Mouse (Mus musculus) embryonic facial prominence, embryonic 12.5 days (tissue): ENCODE data around the gene Art4. TPM values are rescaled to one million over a fixed set of nuclear protein-coding genes. Genes with fewer than 3 reads are reported as not detected.

Experiments used
- ATAC-seq: fragments of 200-750 bp; cut with Nextera tagmentation; 2 replicates; pipeline ENCODE4 v1.8.0; 2017; ENCODE audit not compliant: insufficient number of reproducible peaks, insufficient read depth, low FRiP score, low TSS enrichment
- H3K27ac ChIP-seq: fragments of 300-500 bp; sonication (generic); 2 replicates; pipeline ENCODE4 v1.5.1; 2016; ENCODE audit warnings: mild to moderate bottlenecking
- H3K27me3 ChIP-seq: fragments of 300-500 bp; sonication (generic); 2 replicates; pipeline ENCODE4 v1.6.1; 2016; ENCODE audit warnings: mild to moderate bottlenecking, moderate library complexity
- H3K36me3 ChIP-seq: fragments of 300-500 bp; sonication (generic); 2 replicates; pipeline ENCODE4 v1.6.1; 2016; ENCODE audit warnings: mild to moderate bottlenecking
- H3K4me1 ChIP-seq: fragments of 300-500 bp; sonication (generic); 2 replicates; pipeline ENCODE4 v1.6.1; 2016
- H3K4me2 ChIP-seq: fragments of 300-500 bp; sonication (generic); replicated peaks from 2 replicates; pipeline ENCODE4 v1.6.1; 2016; ENCODE audit warnings: mild to moderate bottlenecking, moderate library complexity
- H3K4me3 ChIP-seq: fragments of 300-500 bp; sonication (generic); 2 replicates; pipeline ENCODE4 v1.5.1; 2016; ENCODE audit warnings: mild to moderate bottlenecking
- H3K9ac ChIP-seq: fragments of 300-500 bp; sonication (generic); 2 replicates; pipeline ENCODE4 v1.6.1; 2016; ENCODE audit warnings: mild to moderate bottlenecking, moderate library complexity
- H3K9me3 ChIP-seq: fragments of 300-500 bp; sonication (generic); 2 replicates; pipeline ENCODE4 v1.6.1; 2016; ENCODE audit warnings: mild to moderate bottlenecking, moderate library complexity
- WGBS: fragments of 180-500 bp; shearing (Covaris S2); methylation state at CpG from one replicate; pipeline ENCODE4 v1.1.7; 2016; 5-methylcytosine and 5-hydroxymethylcytosine counted together
- polyA plus RNA-seq: library from polyadenylated mRNA; unstranded; fragments of >200 nt; fragmentation: Nextera tagmentation; extraction: Ambion mirVana; gene quantifications from 2 replicates; pipeline ENCODE4 v1.2.1, GENCODE M21; 2016

The Art4 gene
- polyA plus RNA-seq, 1 experiment from 2014 or later, result 1.6 TPM

- Histone ChIP-seq H3K27me3 (no peaks in the 10 kb centered on the region), H3K36me3 (no peaks in the 10 kb centered on the region), H3K4me3 (no peak overlapping the region), H3K27ac (no peak overlapping the region), H3K9me3 (no peaks in the 10 kb centered on the region), H3K9ac (no peak overlapping the region), H3K4me1 (peaks cover 4% of the 10 kb centered on the region), H3K4me2 (no peak overlapping the region)
- 39% methylated on average over 2 of the region's 2 CpGs for WGBS
- no peak for ATAC-seq
Measured at GRCm38 (mm10) chr6:136847790-136848189, 9.7 kb downstream of the Art4 start.

- 97% methylated on average over 3 of the region's 3 CpGs for WGBS
- Histone ChIP-seq H3K9ac (no peak overlapping the region), H3K27ac (no peak overlapping the region), H3K4me2 (no peak overlapping the region), H3K4me3 (no peak overlapping the region), H3K36me3 (no peaks in the 10 kb centered on the region), H3K9me3 (no peaks in the 10 kb centered on the region), H3K27me3 (no peaks in the 10 kb centered on the region), H3K4me1 (no peaks in the 10 kb centered on the region)
- no peak for ATAC-seq
Measured at GRCm38 (mm10) chr6:136847267-136847666, 10.3 kb downstream of the Art4 start.

GRCm38 (mm10) chr6:136845706-136846480 is 11.6 kb downstream of the Art4 start:
- Histone ChIP-seq H3K9ac (no peak overlapping the region), H3K9me3 (no peaks in the 10 kb centered on the region), H3K27me3 (no peaks in the 10 kb centered on the region), H3K4me3 (no peak overlapping the region), H3K36me3 (no peaks in the 10 kb centered on the region), H3K4me2 (no peak overlapping the region), H3K4me1 (no peaks in the 10 kb centered on the region), H3K27ac (no peak overlapping the region)
- no peak for ATAC-seq
- 60% methylated on average over 5 of the region's 5 CpGs for WGBS

- Histone ChIP-seq H3K27me3 (no peaks in the 10 kb centered on the region), H3K36me3 (no peaks in the 10 kb centered on the region), H3K9ac (no peak overlapping the region), H3K4me2 (no peak overlapping the region), H3K27ac (no peak overlapping the region), H3K4me3 (no peak overlapping the region), H3K4me1 (no peaks in the 10 kb centered on the region), H3K9me3 (no peaks in the 10 kb centered on the region)
- no peak for ATAC-seq
- 37% methylated on average over 2 of the region's 2 CpGs for WGBS
Measured at GRCm38 (mm10) chr6:136844903-136845302, 12.6 kb downstream of the Art4 start.

- Histone ChIP-seq H3K4me3 (no peak overlapping the region), H3K4me2 (no peak overlapping the region), H3K36me3 (no peaks in the 10 kb centered on the region), H3K9me3 (no peaks in the 10 kb centered on the region), H3K4me1 (no peaks in the 10 kb centered on the region), H3K27me3 (no peaks in the 10 kb centered on the region), H3K9ac (no peak overlapping the region), H3K27ac (no peak overlapping the region)
- no peak for ATAC-seq
- WGBS, result 77% methylated on average over 3 of the region's 3 CpGs
Measured at GRCm38 (mm10) chr6:136837323-136837722, 20.2 kb downstream of the Art4 start.

GRCm38 (mm10) chr6:136835352-136835751 is 22.2 kb downstream of the Art4 start, which contains the start of gene Smco3:
TSS of gene Smco3 (minus strand) at chr6:136835452.
- ATAC-seq, result no peak
- no peaks in the 10 kb centered on the region for H3K4me1 ChIP-seq
- no peaks in the 10 kb centered on the region for H3K27me3 ChIP-seq
- 43% methylated on average over 4 of the region's 4 CpGs for WGBS
- no peaks in the 10 kb centered on the region for H3K36me3 ChIP-seq
- H3K4me3 ChIP-seq, result no peak within 1 kb of the TSS
- no peak within 1 kb of the TSS for H3K27ac ChIP-seq
- H3K4me2 ChIP-seq, result no peak within 1 kb of the TSS
- no peaks in the 10 kb centered on the region for H3K9me3 ChIP-seq
- no peak within 1 kb of the TSS for H3K9ac ChIP-seq

- no peaks in the 10 kb centered on the region for H3K9me3 ChIP-seq
- 67% methylated on average over 5 of the region's 5 CpGs for WGBS
Measured at GRCm38 (mm10) chr6:136831712-136832111, 25.8 kb downstream of the Art4 start.

GRCm38 (mm10) chr6:136828681-136829080 is 28.9 kb downstream of the Art4 start:
- peak overlapping the region; percentile 38 for H3K9ac ChIP-seq
- peak overlapping the region; percentile 79 for H3K27ac ChIP-seq
- no peaks in the 10 kb centered on the region for H3K9me3 ChIP-seq
- H3K4me3 ChIP-seq, result peak overlapping the region; percentile 87
- 34% methylated on average over 4 of the region's 4 CpGs for WGBS
- H3K27me3 ChIP-seq, result no peaks in the 10 kb centered on the region
- peaks cover 15% of the 10 kb centered on the region for H3K36me3 ChIP-seq
- peaks cover 7% of the 10 kb centered on the region; the same call in 1 of the 2 replicates for H3K4me1 ChIP-seq
- ATAC-seq, result no peak
- peak overlapping the region; percentile 51 for H3K4me2 ChIP-seq

More at GRCm38 (mm10) chr6:136831712-136832111, 25.8 kb downstream of the Art4 start:
- no peak overlapping the region for H3K27ac ChIP-seq
- ATAC-seq, result no peak
- no peaks in the 10 kb centered on the region for H3K36me3 ChIP-seq
- H3K4me3 ChIP-seq, result no peak overlapping the region
- no peak overlapping the region for H3K4me2 ChIP-seq
- 0 out of 2 replicates have a peak, but pooled peaks cover 4% of the 10 kb centered on the region for H3K4me1 ChIP-seq
- no peaks in the 10 kb centered on the region for H3K27me3 ChIP-seq
- no peak overlapping the region for H3K9ac ChIP-seq

GRCm38 (mm10) chr6:136827881-136828561 is 29.5 kb downstream of the Art4 start, which contains the start of gene Wbp11:
TSS of gene Wbp11 (minus strand) at chr6:136828233.
- Histone ChIP-seq H3K9me3 (no peaks in the 10 kb centered on the region), H3K4me1 (peaks cover 7% of the 10 kb centered on the region; the same call in 1 of the 2 replicates), H3K27me3 (no peaks in the 10 kb centered on the region), H3K4me2 (peak within 1 kb of the TSS; percentile 65), H3K4me3 (peak within 1 kb of the TSS; percentile 87), H3K36me3 (peaks cover 16% of the 10 kb centered on the region), H3K27ac (peak within 1 kb of the TSS; percentile 79), H3K9ac (peak within 1 kb of the TSS; percentile 96)
- under 1% methylated on average over 45 of the region's 45 CpGs for WGBS
- peak; percentile 100 for ATAC-seq

- Histone ChIP-seq H3K9me3 (no peaks in the 10 kb centered on the region), H3K4me2 (peak within 1 kb of the TSS; percentile 65), H3K27me3 (no peaks in the 10 kb centered on the region), H3K36me3 (peaks cover 22% of the 10 kb centered on the region), H3K4me3 (peak within 1 kb of the TSS; percentile 87), H3K27ac (peak within 1 kb of the TSS; percentile 79), H3K9ac (peak within 1 kb of the TSS; percentile 96), H3K4me1 (peaks cover 7% of the 10 kb centered on the region; the same call in 1 of the 2 replicates)
- ATAC-seq, result no peak
- under 1% methylated on average over 34 of the region's 34 CpGs for WGBS
Measured at GRCm38 (mm10) chr6:136827516-136827880, 30.0 kb downstream of the Art4 start, which contains the start of gene BC049715. TSS of gene BC049715 (plus strand) at chr6:136827626.

GRCm38 (mm10) chr6:136827116-136827515 is 30.4 kb downstream of the Art4 start:
- Histone ChIP-seq H3K36me3 (peaks cover 25% of the 10 kb centered on the region), H3K27me3 (no peaks in the 10 kb centered on the region), H3K4me3 (peak overlapping the region; percentile 87), H3K9ac (peak overlapping the region; percentile 96), H3K4me2 (peak overlapping the region; percentile 65), H3K27ac (no peak overlapping the region), H3K9me3 (no peaks in the 10 kb centered on the region), H3K4me1 (peaks cover 7% of the 10 kb centered on the region; the same call in 1 of the 2 replicates)
- 17% methylated on average over 7 of the region's 7 CpGs for WGBS
- ATAC-seq, result no peak

- Histone ChIP-seq H3K9ac (no peak overlapping the region), H3K36me3 (peaks cover 47% of the 10 kb centered on the region), H3K4me3 (no peak overlapping the region), H3K27me3 (no peaks in the 10 kb centered on the region), H3K4me1 (peaks cover 7% of the 10 kb centered on the region; the same call in 1 of the 2 replicates), H3K9me3 (no peaks in the 10 kb centered on the region), H3K27ac (no peak overlapping the region), H3K4me2 (no peak overlapping the region)
- no peak for ATAC-seq
- WGBS, result 93% methylated on average over 8 of the region's 8 CpGs
Measured at GRCm38 (mm10) chr6:136824987-136825386, 32.5 kb downstream of the Art4 start.
